Mouse (Mus musculus): ENCODE results near the gene Ampd1. TPM values are rescaled to one million over a fixed set of nuclear protein-coding genes. Genes with fewer than 3 reads are reported as not detected.

Gene Ampd1
- total and polyA plus RNA-seq, 3 experiments: 0.49 TPM; not detected in 2

DNA sequence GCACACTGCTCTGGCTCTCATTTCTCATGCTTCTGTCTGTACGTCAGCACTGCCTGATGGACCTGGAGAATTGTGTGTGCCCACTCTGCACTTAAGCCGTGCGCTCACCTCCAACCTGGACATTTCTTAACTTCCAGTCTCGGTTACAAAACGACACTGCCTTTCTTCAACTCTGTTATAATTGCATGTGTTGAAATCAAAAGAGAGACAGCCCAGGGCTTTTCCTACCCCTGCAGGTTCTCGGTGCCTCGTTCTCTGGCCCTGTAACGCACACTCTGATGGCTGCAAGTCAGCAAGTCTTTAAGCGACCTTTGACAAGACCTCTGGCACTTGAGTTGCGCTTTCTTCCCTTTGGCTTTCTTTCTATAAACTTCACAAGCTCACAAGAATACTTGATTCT lies 68.6 kb downstream of the Ampd1 start:
- H3K4me3 ChIP-seq (ENCODE audit: low read depth, low read length): no peak overlapping the region
- DNase-seq (ENCODE audit: low spot score) (no peak), ATAC-seq (ENCODE audit: extremely low read depth, insufficient number of reproducible peaks, low FRiP score, poor library complexity, severe bottlenecking) (no peak)
- H3K9me3 ChIP-seq (replicated peaks): no peaks in the 10 kb centered on the region
- H3K36me3 ChIP-seq (replicated peaks): peaks cover 19% of the 10 kb centered on the region
- TF ChIP-seq CTCF (IDR thresholded peaks at IDR 0.05; ENCODE audit: low read depth, low read length) (no peak), POLR2AphosphoS5 (IDR thresholded peaks at IDR 0.05; ENCODE audit: insufficient replicate concordance, low read depth, low read length) (no peak), GATA2 (IDR thresholded peaks at IDR 0.05; ENCODE audit: borderline replicate concordance, low read depth, low read length) (no peak), GATA1 (IDR thresholded peaks at IDR 0.05; ENCODE audit: borderline replicate concordance, low read length) (no peak), TAL1 (conservative IDR thresholded peaks at IDR 0.05; ENCODE audit: low read depth, low read length) (no peak)
- no peaks in the 10 kb centered on the region for H3K27me3 ChIP-seq (ENCODE audit: insufficient read depth, low read length)
- H3K4me1 ChIP-seq (ENCODE audit: insufficient read depth, low read depth, low read length): peaks cover 13% of the 10 kb centered on the region

GRCm38 (mm10) chr3:103145336-103145735 lies 71.5 kb downstream of the Ampd1 start:
- ATAC-seq (ENCODE audit: extremely low read depth, insufficient number of reproducible peaks, low FRiP score, poor library complexity, severe bottlenecking): no peak
- Histone ChIP-seq H3K36me3 (replicated peaks) (peaks cover 24% of the 10 kb centered on the region), H3K4me3 (ENCODE audit: low read depth, low read length) (no peak overlapping the region), H3K4me1 (ENCODE audit: insufficient read depth, low read depth, low read length) (peaks cover 11% of the 10 kb centered on the region), H3K27me3 (ENCODE audit: insufficient read depth, low read length) (no peaks in the 10 kb centered on the region), H3K9me3 (replicated peaks) (no peaks in the 10 kb centered on the region)
- TF ChIP-seq GATA1 (IDR thresholded peaks at IDR 0.05; ENCODE audit: borderline replicate concordance, low read length): no peak
- TF ChIP-seq POLR2AphosphoS5 (IDR thresholded peaks at IDR 0.05; ENCODE audit: insufficient replicate concordance, low read depth, low read length): no peak
- DNase-seq (ENCODE audit: low spot score): no peak

- DNase-seq (ENCODE audit: low spot score) (no peak), ATAC-seq (ENCODE audit: extremely low read depth, insufficient number of reproducible peaks, low FRiP score, poor library complexity, severe bottlenecking) (no peak)
- H3K4me1 ChIP-seq (ENCODE audit: insufficient read depth, low read depth, low read length): peaks cover 11% of the 10 kb centered on the region
- no peak for TF ChIP-seq GATA1 (IDR thresholded peaks at IDR 0.05; ENCODE audit: borderline replicate concordance, low read length)
- no peak for TF ChIP-seq POLR2AphosphoS5 (IDR thresholded peaks at IDR 0.05; ENCODE audit: insufficient replicate concordance, low read depth, low read length)
- TF ChIP-seq TAL1 (conservative IDR thresholded peaks at IDR 0.05; ENCODE audit: low read depth, low read length): no peak
- no peak for TF ChIP-seq CTCF (IDR thresholded peaks at IDR 0.05; ENCODE audit: low read depth, low read length)
- TF ChIP-seq GATA2 (IDR thresholded peaks at IDR 0.05; ENCODE audit: borderline replicate concordance, low read depth, low read length): no peak
- H3K4me3 ChIP-seq (ENCODE audit: low read depth, low read length): no peak overlapping the region
- H3K27me3 ChIP-seq (ENCODE audit: insufficient read depth, low read length): no peaks in the 10 kb centered on the region
- no peaks in the 10 kb centered on the region for H3K9me3 ChIP-seq (replicated peaks)
- H3K36me3 ChIP-seq (replicated peaks): peaks cover 26% of the 10 kb centered on the region
Observed at GRCm38 (mm10) chr3:103145791-103146190, 72.0 kb downstream of the Ampd1 start.

DNA sequence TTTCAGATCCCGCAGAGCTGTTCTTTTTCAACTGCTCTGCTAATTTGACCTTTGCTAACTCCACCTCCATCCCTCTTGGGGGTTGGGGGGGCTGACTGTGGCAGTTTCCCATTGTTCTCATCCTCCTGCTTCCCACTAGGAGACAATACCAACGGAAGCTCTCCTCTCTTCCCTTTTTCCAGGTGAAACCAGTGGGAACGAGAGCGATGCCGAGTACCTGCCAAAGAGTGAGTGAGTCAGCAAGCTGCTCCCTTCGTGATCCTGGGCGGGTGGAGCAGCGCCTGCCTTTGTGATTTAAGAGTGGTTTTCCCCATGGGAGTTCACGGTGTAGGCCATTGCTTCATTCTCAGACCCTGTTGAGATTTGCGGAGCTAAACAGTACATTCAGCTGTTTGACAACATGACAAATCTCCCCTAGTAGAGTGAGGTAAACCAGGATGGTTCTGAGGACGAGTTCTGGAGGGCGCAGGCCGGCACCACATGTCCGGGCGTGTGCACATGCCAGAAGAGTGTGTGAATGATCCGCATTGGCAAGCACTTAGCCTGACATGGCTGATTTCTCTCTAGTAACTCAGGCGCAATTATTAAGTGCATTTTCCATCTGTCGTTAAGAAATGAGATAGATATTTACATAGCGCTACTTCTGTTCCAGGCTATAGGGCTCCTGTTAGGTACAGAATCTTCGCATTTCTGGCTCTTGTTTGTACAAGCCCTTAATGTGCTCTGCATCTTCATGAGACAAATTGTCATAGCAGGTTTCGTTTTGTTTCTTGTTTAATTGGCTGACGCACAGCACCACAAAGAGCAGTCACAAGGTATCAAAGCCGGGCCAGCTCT lies 72.7 kb downstream of the Ampd1 start:
- no peak overlapping the region for H3K4me3 ChIP-seq (ENCODE audit: low read depth, low read length)
- ATAC-seq (ENCODE audit: extremely low read depth, insufficient number of reproducible peaks, low FRiP score, poor library complexity, severe bottlenecking) (no peak), DNase-seq (ENCODE audit: low spot score) (no peak)
- H3K9me3 ChIP-seq (replicated peaks): no peaks in the 10 kb centered on the region
- no peaks in the 10 kb centered on the region for H3K27me3 ChIP-seq (ENCODE audit: insufficient read depth, low read length)
- peaks cover 5% of the 10 kb centered on the region; the same call in 1 of the 2 replicates for H3K4me1 ChIP-seq (ENCODE audit: insufficient read depth, low read depth, low read length)
- peaks cover 28% of the 10 kb centered on the region for H3K36me3 ChIP-seq (replicated peaks)
- no peak for TF ChIP-seq POLR2AphosphoS5 (IDR thresholded peaks at IDR 0.05; ENCODE audit: insufficient replicate concordance, low read depth, low read length)
- no peak for TF ChIP-seq GATA2 (IDR thresholded peaks at IDR 0.05; ENCODE audit: borderline replicate concordance, low read depth, low read length)
- no peak for TF ChIP-seq TAL1 (conservative IDR thresholded peaks at IDR 0.05; ENCODE audit: low read depth, low read length)

DNA sequence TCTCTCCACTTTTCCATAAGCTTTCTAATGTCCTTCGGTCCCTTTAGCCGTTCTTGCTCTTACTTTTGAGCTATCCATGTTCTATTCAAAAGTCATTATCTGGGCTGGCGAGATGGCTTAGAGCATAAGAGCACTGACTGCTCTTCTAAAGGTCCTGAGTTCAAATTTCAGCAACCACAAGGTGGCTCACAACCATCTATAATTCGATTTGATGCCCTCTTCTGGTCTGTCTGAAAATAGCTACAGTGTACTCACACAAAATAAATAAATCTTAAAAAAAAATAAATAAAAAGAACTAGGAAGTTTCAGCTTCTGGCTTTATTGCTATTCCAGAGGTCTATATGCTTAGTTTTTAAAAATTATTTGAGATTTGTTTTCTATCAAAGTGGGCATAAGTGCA lies 74.0 kb downstream of the Ampd1 start:
- no peaks in the 10 kb centered on the region for H3K9me3 ChIP-seq (replicated peaks)
- no peaks in the 10 kb centered on the region for H3K27me3 ChIP-seq (ENCODE audit: insufficient read depth, low read length)
- peaks cover 5% of the 10 kb centered on the region; the same call in 1 of the 2 replicates for H3K4me1 ChIP-seq (ENCODE audit: insufficient read depth, low read depth, low read length)
- no peak overlapping the region for H3K4me3 ChIP-seq (ENCODE audit: low read depth, low read length)
- DNase-seq (ENCODE audit: low spot score) (no peak), ATAC-seq (ENCODE audit: extremely low read depth, insufficient number of reproducible peaks, low FRiP score, poor library complexity, severe bottlenecking) (no peak)
- peaks cover 33% of the 10 kb centered on the region for H3K36me3 ChIP-seq (replicated peaks)
- TF ChIP-seq CTCF (IDR thresholded peaks at IDR 0.05; ENCODE audit: low read depth, low read length) (no peak), POLR2AphosphoS5 (IDR thresholded peaks at IDR 0.05; ENCODE audit: insufficient replicate concordance, low read depth, low read length) (no peak), GATA2 (IDR thresholded peaks at IDR 0.05; ENCODE audit: borderline replicate concordance, low read depth, low read length) (no peak), GATA1 (IDR thresholded peaks at IDR 0.05; ENCODE audit: borderline replicate concordance, low read length) (no peak), TAL1 (conservative IDR thresholded peaks at IDR 0.05; ENCODE audit: low read depth, low read length) (no peak)

GRCm38 (mm10) chr3:103148941-103149340 lies 75.1 kb downstream of the Ampd1 start:
- peaks cover 44% of the 10 kb centered on the region for H3K36me3 ChIP-seq (replicated peaks)
- no peak for ATAC-seq (ENCODE audit: extremely low read depth, insufficient number of reproducible peaks, low FRiP score, poor library complexity, severe bottlenecking)
- no peak for DNase-seq (ENCODE audit: low spot score)

More at GRCm38 (mm10) chr3:103148941-103149340, 75.1 kb downstream of the Ampd1 start:
- Histone ChIP-seq H3K9me3 (replicated peaks) (no peaks in the 10 kb centered on the region), H3K4me3 (ENCODE audit: low read depth, low read length) (no peak overlapping the region), H3K4me1 (ENCODE audit: insufficient read depth, low read depth, low read length) (peaks cover 5% of the 10 kb centered on the region; the same call in 1 of the 2 replicates), H3K27me3 (ENCODE audit: insufficient read depth, low read length) (no peaks in the 10 kb centered on the region)
- TF ChIP-seq CTCF (IDR thresholded peaks at IDR 0.05; ENCODE audit: low read depth, low read length) (no peak), GATA2 (IDR thresholded peaks at IDR 0.05; ENCODE audit: borderline replicate concordance, low read depth, low read length) (no peak), GATA1 (IDR thresholded peaks at IDR 0.05; ENCODE audit: borderline replicate concordance, low read length) (no peak), POLR2AphosphoS5 (IDR thresholded peaks at IDR 0.05; ENCODE audit: insufficient replicate concordance, low read depth, low read length) (no peak), TAL1 (conservative IDR thresholded peaks at IDR 0.05; ENCODE audit: low read depth, low read length) (no peak)

Other genes starting within 250 kb of the Ampd1 start
- gene Sycp1, start 137.9 kb upstream of the Ampd1 start, total RNA-seq (2014; fragmentation: Nextera tagmentation): not detected in 2 replicates
- 0.06 and 0.22 TPM in 2 replicates for gene Sycp1, start 137.9 kb upstream of the Ampd1 start, total RNA-seq (2017)
- not detected in 2 replicates for gene Sycp1, start 137.9 kb upstream of the Ampd1 start, polyA plus RNA-seq (2012)
- not detected in 2 replicates for gene Nr1h5, start 109.9 kb upstream of the Ampd1 start, total RNA-seq (2014; fragmentation: Nextera tagmentation)
- not detected in 2 replicates for gene Nr1h5, start 109.9 kb upstream of the Ampd1 start, total RNA-seq (2017)
- gene Nr1h5, start 109.9 kb upstream of the Ampd1 start, polyA plus RNA-seq (2012): not detected in 2 replicates
- gene Sike1, start 78.3 kb upstream of the Ampd1 start, total RNA-seq (2014; fragmentation: Nextera tagmentation): 32.0 and 43.6 TPM in 2 replicates
- gene Sike1, start 78.3 kb upstream of the Ampd1 start, total RNA-seq (2017): 36.4 and 39.8 TPM in 2 replicates
- gene Sike1, start 78.3 kb upstream of the Ampd1 start, polyA plus RNA-seq (2012): 2.7 and 3.8 TPM in 2 replicates
- gene Csde1, start 53.6 kb upstream of the Ampd1 start, total RNA-seq (2014; fragmentation: Nextera tagmentation): 459 and 468 TPM in 2 replicates
- 384 and 537 TPM in 2 replicates for gene Csde1, start 53.6 kb upstream of the Ampd1 start, total RNA-seq (2017)
- 8.5 and 12.6 TPM in 2 replicates for gene Csde1, start 53.6 kb upstream of the Ampd1 start, polyA plus RNA-seq (2012)
- gene Nras, start 15.7 kb upstream of the Ampd1 start, total RNA-seq (2014; fragmentation: Nextera tagmentation): 109 and 132 TPM in 2 replicates
- gene Nras, start 15.7 kb upstream of the Ampd1 start, total RNA-seq (2017): 131 and 146 TPM in 2 replicates
- 5.9 and 6.3 TPM in 2 replicates for gene Nras, start 15.7 kb upstream of the Ampd1 start, polyA plus RNA-seq (2012)
- 6.0 and 14.1 TPM in 2 replicates for gene Dennd2c, start 28.6 kb downstream of the Ampd1 start, total RNA-seq (2014; fragmentation: Nextera tagmentation)
- 5.3 and 7.2 TPM in 2 replicates for gene Dennd2c, start 28.6 kb downstream of the Ampd1 start, total RNA-seq (2017)
- 0.23 and 0.35 TPM in 2 replicates for gene Dennd2c, start 28.6 kb downstream of the Ampd1 start, polyA plus RNA-seq (2012)
- gene Bcas2, start 97.6 kb downstream of the Ampd1 start, total RNA-seq (2014; fragmentation: Nextera tagmentation): 132 and 147 TPM in 2 replicates
- 247 and 292 TPM in 2 replicates for gene Bcas2, start 97.6 kb downstream of the Ampd1 start, total RNA-seq (2017)
- 110 and 113 TPM in 2 replicates for gene Bcas2, start 97.6 kb downstream of the Ampd1 start, polyA plus RNA-seq (2012)
- gene Trim33, start 205.3 kb downstream of the Ampd1 start, total RNA-seq (2014; fragmentation: Nextera tagmentation): 188 and 278 TPM in 2 replicates
- 93.7 and 103 TPM in 2 replicates for gene Trim33, start 205.3 kb downstream of the Ampd1 start, total RNA-seq (2017)
- 7.7 and 7.9 TPM in 2 replicates for gene Trim33, start 205.3 kb downstream of the Ampd1 start, polyA plus RNA-seq (2012)

All from G1E (cell line).